Mouse (Mus musculus) kidney, adult 2 months (tissue): ENCODE measurements at regions not wholly inside any gene's neighbourhood (a gene's known extent, or its start where the extent isn't known, plus 50 kb on each side); places are given as distances from the start of the nearest gene placed in this dataset.

ENCODE experiments used
- CTCF ChIP-seq: fragments of 200-500 bp; conservative IDR thresholded peaks from 2 replicates; pipeline ENCODE4 v1.5.1; 2011; ENCODE audit warnings: low read depth, mild to moderate bottlenecking, control low read depth, low read length, moderate library complexity, mixed read lengths; ENCODE audit not compliant: insufficient read depth, insufficient read length
- POLR2A ChIP-seq: fragments of 200-500 bp; IDR thresholded peaks from one replicate; pipeline ENCODE4 v1.6.1; 2011; ENCODE audit warnings: low read depth, low read length, control low read depth

DNA sequence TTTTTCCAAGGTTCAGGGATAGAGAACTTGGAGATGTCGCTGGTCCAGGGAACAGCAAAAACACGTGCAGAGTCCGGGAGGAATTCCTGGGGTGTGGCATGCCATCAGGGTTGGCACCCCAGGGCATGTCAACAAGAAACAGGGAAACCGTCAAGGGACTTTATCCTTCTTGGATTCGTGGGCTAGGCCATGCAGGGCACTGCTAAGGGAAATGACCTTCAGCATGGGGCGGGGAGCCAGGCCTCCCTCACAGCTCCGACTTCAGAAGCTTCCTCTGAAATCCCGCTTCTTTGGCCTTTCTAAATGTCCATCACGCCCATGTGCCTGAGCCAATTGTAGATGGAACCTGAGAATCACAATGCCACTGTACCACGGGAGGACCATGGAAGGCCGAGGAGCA lies 357.0 kb upstream of the Maf start:
- no peak for TF ChIP-seq CTCF
- no peak for TF ChIP-seq POLR2A
